Mouse (Mus musculus) brown adipose tissue, adult 24 weeks (tissue): Measurements from ENCODE around the gene D430042O09Rik. TPM values are rescaled to one million over a fixed set of nuclear protein-coding genes. Genes with fewer than 3 reads are reported as not detected.

ENCODE experiments used
- H3K27ac ChIP-seq: fragments of 200-500 bp; replicated peaks from 2 replicates; pipeline ENCODE4 v1.5.1; 2012; ENCODE audit warnings: low read depth, mild to moderate bottlenecking, low read length
- H3K4me1 ChIP-seq: fragments of 200-500 bp; 2 replicates; pipeline ENCODE4 v1.6.1; 2012; ENCODE audit warnings: low read length, mixed read lengths; ENCODE audit not compliant: control insufficient read depth, insufficient read depth, insufficient read length
- H3K4me3 ChIP-seq: fragments of 200-500 bp; 2 replicates; pipeline ENCODE4 v1.5.1; 2012; ENCODE audit warnings: low read depth, mild to moderate bottlenecking, low read length, moderate library complexity; ENCODE audit not compliant: insufficient read depth
- polyA plus RNA-seq: library from polyadenylated mRNA; stranded (reverse); fragments of >200 nt; gene quantifications from 2 replicates; pipeline ENCODE4 v1.2.4, GENCODE M21; 2012; ENCODE audit not compliant: missing spikeins, insufficient read depth, insufficient read length

D430042O09Rik gene
- polyA plus RNA-seq, 1 experiment = 3.5 TPM

GRCm38 (mm10) chr7:125756806-125757205 is 49.1 kb downstream of the D430042O09Rik start:
- H3K27ac ChIP-seq = no peak overlapping the region
- no peak overlapping the region for H3K4me3 ChIP-seq
- H3K4me1 ChIP-seq = no peaks in the 10 kb centered on the region

- Histone ChIP-seq H3K27ac (no peak overlapping the region), H3K4me1 (no peaks in the 10 kb centered on the region), H3K4me3 (no peak overlapping the region)
Measured at GRCm38 (mm10) chr7:125757896-125758623, 50.4 kb downstream of the D430042O09Rik start.

GRCm38 (mm10) chr7:125762289-125762688 is 54.6 kb downstream of the D430042O09Rik start:
- Histone ChIP-seq H3K4me3 (no peak overlapping the region), H3K4me1 (no peaks in the 10 kb centered on the region), H3K27ac (no peak overlapping the region)

- Histone ChIP-seq H3K4me3 (no peak overlapping the region), H3K27ac (no peak overlapping the region), H3K4me1 (no peaks in the 10 kb centered on the region)
Measured at GRCm38 (mm10) chr7:125762883-125763830, 55.5 kb downstream of the D430042O09Rik start.

- Histone ChIP-seq H3K4me1 (no peaks in the 10 kb centered on the region), H3K27ac (no peak overlapping the region)
Measured at GRCm38 (mm10) chr7:125764373-125764772, 56.7 kb downstream of the D430042O09Rik start.

GRCm38 (mm10) chr7:125766976-125767831 is 59.5 kb downstream of the D430042O09Rik start:
- Histone ChIP-seq H3K27ac (no peak overlapping the region), H3K4me1 (no peaks in the 10 kb centered on the region), H3K4me3 (no peak overlapping the region)

More at GRCm38 (mm10) chr7:125764373-125764772, 56.7 kb downstream of the D430042O09Rik start:
- H3K4me3 ChIP-seq = no peak overlapping the region

GRCm38 (mm10) chr7:125772961-125773571 is 65.4 kb downstream of the D430042O09Rik start:
- H3K4me1 ChIP-seq = no peaks in the 10 kb centered on the region
- no peak overlapping the region for H3K4me3 ChIP-seq
- no peak overlapping the region for H3K27ac ChIP-seq

- no peak overlapping the region for H3K27ac ChIP-seq
- no peaks in the 10 kb centered on the region for H3K4me1 ChIP-seq
- H3K4me3 ChIP-seq = no peak overlapping the region
Measured at GRCm38 (mm10) chr7:125783206-125783605, 75.5 kb downstream of the D430042O09Rik start.

GRCm38 (mm10) chr7:125786105-125786504 is 78.4 kb downstream of the D430042O09Rik start:
- no peak overlapping the region for H3K27ac ChIP-seq

GRCm38 (mm10) chr7:125787046-125787445 is 79.4 kb downstream of the D430042O09Rik start:
- no peak overlapping the region for H3K4me3 ChIP-seq
- no peaks in the 10 kb centered on the region for H3K4me1 ChIP-seq
- H3K27ac ChIP-seq = no peak overlapping the region

More at GRCm38 (mm10) chr7:125786105-125786504, 78.4 kb downstream of the D430042O09Rik start:
- no peak overlapping the region for H3K4me3 ChIP-seq
- H3K4me1 ChIP-seq = no peaks in the 10 kb centered on the region

- Histone ChIP-seq H3K4me3 (no peak overlapping the region), H3K4me1 (no peaks in the 10 kb centered on the region), H3K27ac (no peak overlapping the region)
Measured at GRCm38 (mm10) chr7:125790039-125790438, 82.4 kb downstream of the D430042O09Rik start.

- Histone ChIP-seq H3K27ac (no peak overlapping the region), H3K4me1 (no peaks in the 10 kb centered on the region), H3K4me3 (no peak overlapping the region)
Measured at GRCm38 (mm10) chr7:125806571-125806970, 98.9 kb downstream of the D430042O09Rik start.

- Histone ChIP-seq H3K27ac (no peak overlapping the region), H3K4me1 (no peaks in the 10 kb centered on the region), H3K4me3 (no peak overlapping the region)
Measured at GRCm38 (mm10) chr7:125808210-125808609, 100.5 kb downstream of the D430042O09Rik start.

- no peak overlapping the region for H3K27ac ChIP-seq
- no peak overlapping the region for H3K4me3 ChIP-seq
- peaks cover 3% of the 10 kb centered on the region; the same call in 1 of the 2 replicates for H3K4me1 ChIP-seq
Measured at GRCm38 (mm10) chr7:125812721-125813120, 105.0 kb downstream of the D430042O09Rik start.
